Mouse (Mus musculus) lung, embryonic 15.5 days (tissue): ENCODE measurements around the gene Gli3. TPM values are rescaled to one million over a fixed set of nuclear protein-coding genes. Genes with fewer than 3 reads are reported as not detected.

ENCODE experiments used
- ATAC-seq: fragments of 200-750 bp; cut with Nextera tagmentation; 2 replicates; pipeline ENCODE4 v1.8.0; 2017; ENCODE audit warnings: moderate number of reproducible peaks, borderline replicate concordance; ENCODE audit not compliant: low FRiP score, low TSS enrichment; ENCODE audit errors: extremely low read depth
- H3K27ac ChIP-seq: fragments of 300-500 bp; sonication (generic); 2 replicates; pipeline ENCODE4 v1.5.1; 2015; ENCODE audit warnings: moderate library complexity, mild to moderate bottlenecking, inconsistent platforms
- H3K27me3 ChIP-seq: fragments of 300-500 bp; sonication (generic); 2 replicates; pipeline ENCODE4 v1.6.1; 2015; ENCODE audit warnings: inconsistent platforms
- H3K36me3 ChIP-seq: fragments of 300-500 bp; sonication (generic); 2 replicates; pipeline ENCODE4 v1.6.1; 2015; ENCODE audit warnings: inconsistent platforms
- H3K4me1 ChIP-seq: fragments of 300-500 bp; sonication (generic); 2 replicates; pipeline ENCODE4 v1.6.1; 2015; ENCODE audit warnings: inconsistent platforms
- H3K4me2 ChIP-seq: fragments of 300-500 bp; sonication (generic); 2 replicates; pipeline ENCODE4 v1.6.1; 2015; ENCODE audit warnings: inconsistent platforms, mild to moderate bottlenecking, moderate library complexity
- H3K4me3 ChIP-seq: fragments of 300-500 bp; sonication (generic); 2 replicates; pipeline ENCODE4 v1.5.1; 2015; ENCODE audit warnings: mild to moderate bottlenecking, inconsistent platforms
- H3K9ac ChIP-seq: fragments of 300-500 bp; sonication (generic); 2 replicates; pipeline ENCODE4 v1.6.1; 2015; ENCODE audit warnings: inconsistent platforms
- H3K9me3 ChIP-seq: fragments of 300-500 bp; sonication (generic); 2 replicates; pipeline ENCODE4 v1.6.1; 2016; ENCODE audit warnings: inconsistent platforms
- WGBS: fragments of 180-500 bp; shearing (Covaris S2); methylation state at CpG from one replicate; pipeline ENCODE4 v1.1.7; 2015; 5-methylcytosine and 5-hydroxymethylcytosine counted together
- polyA plus RNA-seq: library from polyadenylated mRNA; unstranded; fragments of >200 nt; fragmentation: Nextera tagmentation; extraction: Ambion mirVana; gene quantifications from 2 replicates; pipeline ENCODE4 v1.2.1, GENCODE M21; 2015

The Gli3 gene
- polyA plus RNA-seq, 1 experiment from 2014 or later: 19.0 TPM

DNA sequence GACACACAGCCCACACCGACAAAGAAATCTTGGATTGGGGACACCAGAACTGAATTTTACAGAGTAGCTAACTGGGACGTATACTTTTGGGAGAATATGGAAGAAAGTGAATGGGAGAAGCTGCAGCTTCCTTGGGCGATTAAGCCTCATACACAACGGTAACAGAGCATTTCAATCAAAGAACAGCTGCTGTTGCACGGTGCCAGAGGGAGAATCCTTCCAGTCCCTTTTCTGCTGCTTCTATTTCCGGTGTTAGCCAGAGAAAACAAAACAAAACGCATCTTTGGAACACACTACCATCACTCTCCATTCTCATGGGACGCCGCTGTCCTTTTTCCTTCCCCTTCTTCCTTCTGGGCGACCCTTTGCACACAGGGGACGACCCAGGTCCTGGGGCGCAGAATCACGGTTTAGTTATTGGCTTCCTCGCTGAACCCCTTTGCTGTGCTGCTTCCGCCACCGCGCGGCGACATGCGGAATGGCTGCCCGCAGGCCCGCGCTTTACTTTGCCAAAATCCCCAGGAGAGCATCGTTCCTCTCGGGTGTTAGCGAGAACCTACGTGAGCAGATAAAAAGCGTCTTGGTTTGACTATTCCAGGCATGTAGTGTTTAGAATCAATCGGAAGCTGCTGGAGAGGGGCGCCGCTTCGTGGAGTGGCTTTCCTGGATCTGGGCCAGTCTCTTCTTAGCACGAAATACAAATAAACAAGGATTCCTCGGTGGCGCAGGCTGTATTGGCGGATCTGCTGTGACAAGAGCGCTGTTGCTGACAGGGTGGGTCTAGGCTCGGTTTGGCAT lies 296.0 kb downstream of the Gli3 start:
- peak; percentile 85; the same call in 1 of the 2 replicates for ATAC-seq
- peak overlapping the region; percentile 31; the same call in 1 of the 2 replicates for H3K9ac ChIP-seq
- H3K4me2 ChIP-seq: peak overlapping the region; percentile 64
- H3K27me3 ChIP-seq: no peaks in the 10 kb centered on the region
- H3K9me3 ChIP-seq: no peaks in the 10 kb centered on the region
- H3K4me1 ChIP-seq: peaks cover 14% of the 10 kb centered on the region
- H3K36me3 ChIP-seq: no peaks in the 10 kb centered on the region
- 3% methylated on average over 38 of the region's 38 CpGs for WGBS
- H3K4me3 ChIP-seq: peak overlapping the region; percentile 37
- H3K27ac ChIP-seq: peak overlapping the region; percentile 61

GRCm38 (mm10) chr13:15759633-15760441 lies 296.8 kb downstream of the Gli3 start:
- H3K4me3 ChIP-seq: peak overlapping the region; percentile 37
- peaks cover 14% of the 10 kb centered on the region for H3K4me1 ChIP-seq
- H3K36me3 ChIP-seq: no peaks in the 10 kb centered on the region
- ATAC-seq: peak; percentile 31
- no peaks in the 10 kb centered on the region for H3K27me3 ChIP-seq
- H3K27ac ChIP-seq: peak overlapping the region; percentile 61; the same call in 1 of the 2 replicates
- H3K9ac ChIP-seq: peak overlapping the region; percentile 31; the same call in 1 of the 2 replicates
- no peaks in the 10 kb centered on the region for H3K9me3 ChIP-seq
- WGBS: 26% methylated on average over 10 of the region's 10 CpGs
- H3K4me2 ChIP-seq: peak overlapping the region; percentile 64

DNA sequence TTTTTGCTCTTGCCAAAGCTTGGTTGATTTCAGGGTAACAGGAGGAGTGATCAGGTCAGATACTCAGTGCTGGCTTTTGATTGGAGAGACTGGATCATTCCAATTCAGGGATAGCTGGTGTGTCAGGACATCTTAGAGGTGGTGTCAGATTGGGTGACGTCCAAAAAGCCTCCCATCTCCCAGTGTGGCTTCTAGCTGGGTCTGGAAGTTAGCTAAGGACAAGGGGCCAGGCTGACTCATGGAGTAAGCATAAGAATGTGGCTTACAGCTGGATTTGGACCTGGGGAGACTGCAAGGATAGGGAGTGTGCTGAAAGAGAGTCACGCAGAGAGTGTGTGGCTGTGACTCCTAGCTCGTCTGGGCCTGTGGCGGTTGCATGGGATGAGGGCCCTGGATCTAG lies 299.3 kb downstream of the Gli3 start:
- H3K27ac ChIP-seq: no peak overlapping the region
- 77% methylated on average over 4 of the region's 4 CpGs for WGBS
- no peak overlapping the region for H3K4me3 ChIP-seq
- no peaks in the 10 kb centered on the region for H3K9me3 ChIP-seq
- H3K9ac ChIP-seq: no peak overlapping the region
- H3K4me1 ChIP-seq: peaks cover 14% of the 10 kb centered on the region
- ATAC-seq: no peak
- no peak overlapping the region for H3K4me2 ChIP-seq
- no peaks in the 10 kb centered on the region for H3K36me3 ChIP-seq
- H3K27me3 ChIP-seq: no peaks in the 10 kb centered on the region

GRCm38 (mm10) chr13:15762901-15763417 lies 299.9 kb downstream of the Gli3 start:
- H3K36me3 ChIP-seq: no peaks in the 10 kb centered on the region
- no peak overlapping the region for H3K4me3 ChIP-seq
- H3K9ac ChIP-seq: no peak overlapping the region
- no peak overlapping the region for H3K4me2 ChIP-seq
- H3K4me1 ChIP-seq: peaks cover 14% of the 10 kb centered on the region
- no peaks in the 10 kb centered on the region for H3K9me3 ChIP-seq
- H3K27me3 ChIP-seq: no peaks in the 10 kb centered on the region
- 43% methylated on average over 6 of the region's 6 CpGs for WGBS
- no peak overlapping the region for H3K27ac ChIP-seq
- no peak for ATAC-seq

DNA sequence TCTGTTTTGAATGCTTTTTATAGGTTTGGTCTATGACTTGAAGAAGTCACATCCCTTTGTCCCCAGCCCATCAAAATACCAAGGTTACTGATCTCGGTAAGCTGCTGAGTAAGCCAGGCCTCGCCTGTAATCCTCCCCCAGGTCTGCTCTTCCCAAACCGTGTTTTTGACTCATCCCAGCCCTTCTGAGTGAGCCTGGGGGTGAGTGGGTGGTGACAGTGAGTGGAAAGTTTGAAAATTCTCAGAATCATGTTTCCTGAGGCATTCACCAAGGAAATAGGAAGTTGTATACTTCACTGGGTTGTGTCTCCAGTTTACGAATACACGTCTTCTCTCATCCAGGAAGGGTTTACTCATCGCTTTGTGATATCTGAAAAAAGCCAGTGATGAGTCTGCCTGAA lies 314.6 kb downstream of the Gli3 start:
- Histone ChIP-seq H3K4me2 (no peak overlapping the region), H3K27ac (no peak overlapping the region), H3K9ac (no peak overlapping the region), H3K4me1 (no peaks in the 10 kb centered on the region), H3K36me3 (no peaks in the 10 kb centered on the region), H3K27me3 (no peaks in the 10 kb centered on the region), H3K9me3 (no peaks in the 10 kb centered on the region), H3K4me3 (no peak overlapping the region)
- 79% methylated on average over 6 of the region's 6 CpGs for WGBS
- ATAC-seq: no peak
